Mouse (Mus musculus) intestine, embryonic 14.5 days (tissue): Measurements from ENCODE around the gene Hspb6. TPM values are rescaled to one million over a fixed set of nuclear protein-coding genes. Genes with fewer than 3 reads are reported as not detected.

Source experiments
- ATAC-seq: fragments of 200-750 bp; cut with Nextera tagmentation; replicated peaks from 2 replicates; pipeline ENCODE4 v1.8.0; 2017; ENCODE audit warnings: low read depth, moderate number of reproducible peaks, moderate TSS enrichment, moderate library complexity; ENCODE audit not compliant: low FRiP score, low TSS enrichment
- DNase-seq: peaks from one replicate; pipeline ENCODE4 v3.0.0-alpha.2; 2018; ENCODE audit warnings: low spot score
- H3K27ac ChIP-seq: fragments of 300-500 bp; sonication (generic); 2 replicates; pipeline ENCODE4 v1.5.1; 2014; ENCODE audit warnings: low read depth, mild to moderate bottlenecking, control low read depth
- H3K27me3 ChIP-seq: fragments of 300-500 bp; sonication (generic); replicated peaks from 2 replicates; pipeline ENCODE4 v1.6.1; 2014; ENCODE audit warnings: low read length, control low read depth; ENCODE audit not compliant: control insufficient read depth, insufficient read depth
- H3K36me3 ChIP-seq: fragments of 300-500 bp; sonication (generic); 2 replicates; pipeline ENCODE4 v1.6.1; 2014; ENCODE audit warnings: low read length, control low read depth; ENCODE audit not compliant: control insufficient read depth, insufficient read depth
- H3K4me1 ChIP-seq: fragments of 300-500 bp; sonication (generic); replicated peaks from 2 replicates; pipeline ENCODE4 v1.6.1; 2014; ENCODE audit warnings: low read length, control low read depth, mixed read lengths; ENCODE audit not compliant: control insufficient read depth, insufficient read depth
- H3K4me2 ChIP-seq: fragments of 300-500 bp; sonication (generic); 2 replicates; pipeline ENCODE4 v1.6.1; 2014; ENCODE audit warnings: low read length
- H3K4me3 ChIP-seq: fragments of 300-500 bp; sonication (generic); 2 replicates; pipeline ENCODE4 v1.5.1; 2014; ENCODE audit warnings: low read depth, low read length, control low read depth, mixed read lengths
- H3K9ac ChIP-seq: fragments of 300-500 bp; sonication (generic); 2 replicates; pipeline ENCODE4 v1.6.1; 2014; ENCODE audit warnings: mild to moderate bottlenecking, low read length
- H3K9me3 ChIP-seq: fragments of 300-500 bp; sonication (generic); 2 replicates; pipeline ENCODE4 v1.6.1; 2016; ENCODE audit warnings: low read length, control low read depth; ENCODE audit not compliant: control insufficient read depth
- WGBS: fragments of 180-500 bp; shearing (Covaris S2); extraction: QIAGEN DNeasy Blood & Tissue Kit; methylation state at CpG from one replicate; pipeline ENCODE4 v1.1.7; 2014; 5-methylcytosine and 5-hydroxymethylcytosine counted together
- polyA plus RNA-seq: library from polyadenylated mRNA; unstranded; fragments of >200 nt; fragmentation: Nextera tagmentation; extraction: Ambion mirVana; gene quantifications from 2 replicates; pipeline ENCODE4 v1.2.1, GENCODE M21; 2014

Gene Hspb6
- polyA plus RNA-seq, 1 experiment from 2014 or later, result 48.5 TPM

GRCm38 (mm10) chr7:30594510-30595024 is 42.6 kb downstream of the Hspb6 start:
- peaks cover 4% of the 10 kb centered on the region; the same call in 1 of the 2 replicates for H3K4me1 ChIP-seq
- H3K36me3 ChIP-seq, result no peaks in the 10 kb centered on the region
- ATAC-seq (no peak), DNase-seq (no peak)
- H3K27ac ChIP-seq, result no peak overlapping the region
- no peak overlapping the region for H3K4me2 ChIP-seq
- WGBS, result 53% methylated on average over 4 of the region's 4 CpGs
- no peaks in the 10 kb centered on the region for H3K27me3 ChIP-seq
- no peak overlapping the region for H3K9ac ChIP-seq
- no peaks in the 10 kb centered on the region for H3K9me3 ChIP-seq
- no peak overlapping the region for H3K4me3 ChIP-seq

DNA sequence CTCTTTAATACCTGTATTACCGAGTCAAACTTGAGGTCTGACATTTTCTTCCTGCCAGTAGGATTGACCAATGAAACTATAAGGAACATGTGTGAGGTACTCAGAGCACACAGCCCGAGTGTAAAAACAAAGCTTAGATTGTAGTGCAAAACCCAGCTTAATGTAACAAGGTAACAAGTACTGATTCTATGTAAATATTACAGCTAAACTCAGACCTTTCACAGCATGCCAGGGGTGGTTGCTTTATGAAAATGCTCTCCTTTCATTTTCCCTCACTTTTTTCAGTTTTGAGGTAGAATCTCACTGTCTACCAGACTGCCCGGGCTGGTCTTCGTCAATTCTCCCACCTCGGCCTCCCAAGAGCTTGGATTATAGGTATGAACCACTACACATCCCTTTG is 44.1 kb downstream of the Hspb6 start:
- Histone ChIP-seq H3K4me3 (no peak overlapping the region), H3K4me2 (no peak overlapping the region), H3K27me3 (no peaks in the 10 kb centered on the region), H3K36me3 (no peaks in the 10 kb centered on the region), H3K4me1 (no peaks in the 10 kb centered on the region), H3K27ac (no peak overlapping the region), H3K9ac (no peak overlapping the region), H3K9me3 (no peaks in the 10 kb centered on the region)
- WGBS, result 77% methylated on average over 5 of the region's 5 CpGs
- ATAC-seq, result no peak
- DNase-seq, result no peak

GRCm38 (mm10) chr7:30596811-30597210 is 44.8 kb downstream of the Hspb6 start:
- 73% methylated on average over 5 of the region's 5 CpGs for WGBS
- no peak for ATAC-seq

GRCm38 (mm10) chr7:30598786-30599185 is 46.8 kb downstream of the Hspb6 start, which contains the start of gene Zbtb32:
Zbtb32 (minus strand) TSS chr7:30598909.
- H3K36me3 ChIP-seq, result no peaks in the 10 kb centered on the region
- H3K4me1 ChIP-seq, result no peaks in the 10 kb centered on the region
- H3K4me3 ChIP-seq, result no peak within 1 kb of the TSS
- H3K4me2 ChIP-seq, result no peak within 1 kb of the TSS
- H3K9ac ChIP-seq, result no peak within 1 kb of the TSS
- WGBS, result 94% methylated on average over 12 of the region's 12 CpGs
- no peaks in the 10 kb centered on the region for H3K9me3 ChIP-seq
- no peak within 1 kb of the TSS for H3K27ac ChIP-seq
- H3K27me3 ChIP-seq, result no peaks in the 10 kb centered on the region
- no peak for ATAC-seq
- DNase-seq, result no peak

More at GRCm38 (mm10) chr7:30596811-30597210, 44.8 kb downstream of the Hspb6 start:
- Histone ChIP-seq H3K4me2 (no peak overlapping the region), H3K4me3 (no peak overlapping the region), H3K9me3 (no peaks in the 10 kb centered on the region), H3K36me3 (no peaks in the 10 kb centered on the region), H3K27ac (no peak overlapping the region), H3K9ac (no peak overlapping the region), H3K4me1 (no peaks in the 10 kb centered on the region), H3K27me3 (no peaks in the 10 kb centered on the region)
- no peak for DNase-seq

DNA sequence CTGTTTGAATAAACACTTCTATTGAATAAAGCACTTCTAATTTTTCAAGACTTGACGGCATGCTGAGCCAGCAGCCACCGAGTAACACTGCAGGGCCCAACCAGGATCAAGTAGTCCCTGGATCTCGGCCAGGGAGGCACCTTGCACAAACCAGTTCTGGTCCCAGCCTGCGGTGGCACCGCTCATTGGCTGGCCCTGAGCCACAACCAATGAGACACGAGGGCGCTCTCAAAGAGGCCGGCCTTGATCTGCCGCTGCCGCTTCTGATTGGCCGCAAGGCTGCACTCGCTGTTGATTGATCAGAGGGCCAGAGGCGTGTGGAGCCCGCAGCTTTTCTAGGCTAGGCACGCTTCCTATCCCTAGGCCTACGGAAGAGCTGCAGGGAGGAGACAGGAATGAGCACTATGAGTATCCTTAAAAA is 48.0 kb downstream of the Hspb6 start:
- Histone ChIP-seq H3K27ac (no peak overlapping the region), H3K4me2 (no peak overlapping the region), H3K36me3 (no peaks in the 10 kb centered on the region), H3K27me3 (no peaks in the 10 kb centered on the region), H3K4me1 (no peaks in the 10 kb centered on the region), H3K9me3 (no peaks in the 10 kb centered on the region), H3K9ac (no peak overlapping the region), H3K4me3 (no peak overlapping the region)
- ATAC-seq (peak; percentile 94), DNase-seq (peak; percentile 88)
- 1% methylated on average over 16 of the region's 16 CpGs for WGBS

- no peak overlapping the region for H3K9ac ChIP-seq
- H3K4me2 ChIP-seq, result no peak overlapping the region
- ATAC-seq (no peak), DNase-seq (no peak)
- no peaks in the 10 kb centered on the region for H3K9me3 ChIP-seq
- no peaks in the 10 kb centered on the region for H3K36me3 ChIP-seq
- WGBS, result 65% methylated on average over 7 of the region's 7 CpGs
- no peak overlapping the region for H3K4me3 ChIP-seq
- H3K27ac ChIP-seq, result no peak overlapping the region
- H3K4me1 ChIP-seq, result no peaks in the 10 kb centered on the region
- no peaks in the 10 kb centered on the region for H3K27me3 ChIP-seq
These were observed 48.7 kb downstream of the Hspb6 start for GRCm38 (mm10) chr7:30600651-30601050.

- Histone ChIP-seq H3K4me2 (no peak overlapping the region), H3K9ac (no peak overlapping the region), H3K27ac (no peak overlapping the region), H3K4me3 (no peak overlapping the region), H3K36me3 (no peaks in the 10 kb centered on the region), H3K27me3 (no peaks in the 10 kb centered on the region), H3K4me1 (no peaks in the 10 kb centered on the region), H3K9me3 (no peaks in the 10 kb centered on the region)
- peak; percentile 51; the same call in 1 of the 2 replicates for ATAC-seq
- peak; percentile 69 for DNase-seq
- 20% methylated on average over 3 of the region's 3 CpGs for WGBS
These were observed 50.6 kb downstream of the Hspb6 start for GRCm38 (mm10) chr7:30602583-30602982.

GRCm38 (mm10) chr7:30604424-30604823 is 52.4 kb downstream of the Hspb6 start:
- 53% methylated on average over 8 of the region's 8 CpGs for WGBS
- no peak overlapping the region for H3K9ac ChIP-seq

GRCm38 (mm10) chr7:30604944-30605343 is 53.0 kb downstream of the Hspb6 start:
- H3K27me3 ChIP-seq, result no peaks in the 10 kb centered on the region
- DNase-seq (no peak), ATAC-seq (no peak)
- no peak overlapping the region for H3K27ac ChIP-seq
- no peak overlapping the region for H3K4me2 ChIP-seq
- no peaks in the 10 kb centered on the region for H3K9me3 ChIP-seq
- H3K36me3 ChIP-seq, result no peaks in the 10 kb centered on the region
- 87% methylated on average over 8 of the region's 8 CpGs for WGBS
- no peak overlapping the region for H3K9ac ChIP-seq
- H3K4me3 ChIP-seq, result no peak overlapping the region
- no peaks in the 10 kb centered on the region for H3K4me1 ChIP-seq

More at GRCm38 (mm10) chr7:30604424-30604823, 52.4 kb downstream of the Hspb6 start:
- Histone ChIP-seq H3K4me1 (no peaks in the 10 kb centered on the region), H3K27ac (no peak overlapping the region), H3K4me3 (no peak overlapping the region), H3K27me3 (no peaks in the 10 kb centered on the region), H3K4me2 (no peak overlapping the region), H3K36me3 (no peaks in the 10 kb centered on the region), H3K9me3 (no peaks in the 10 kb centered on the region)
- no peak for DNase-seq
- ATAC-seq, result no peak
